Mouse (Mus musculus) stomach, postnatal 0 days (tissue): ENCODE results near the gene Gm16253.

Source experiments
- CTCF ChIP-seq: IDR thresholded peaks from 2 replicates; pipeline ENCODE4 v1.5.1; 2016; ENCODE audit warnings: antibody characterized with exemption, low read depth, mild to moderate bottlenecking, moderate library complexity
- EP300 ChIP-seq: optimal IDR thresholded peaks from 2 replicates; pipeline ENCODE3; 2016; ENCODE audit warnings: antibody characterized with exemption

DNA sequence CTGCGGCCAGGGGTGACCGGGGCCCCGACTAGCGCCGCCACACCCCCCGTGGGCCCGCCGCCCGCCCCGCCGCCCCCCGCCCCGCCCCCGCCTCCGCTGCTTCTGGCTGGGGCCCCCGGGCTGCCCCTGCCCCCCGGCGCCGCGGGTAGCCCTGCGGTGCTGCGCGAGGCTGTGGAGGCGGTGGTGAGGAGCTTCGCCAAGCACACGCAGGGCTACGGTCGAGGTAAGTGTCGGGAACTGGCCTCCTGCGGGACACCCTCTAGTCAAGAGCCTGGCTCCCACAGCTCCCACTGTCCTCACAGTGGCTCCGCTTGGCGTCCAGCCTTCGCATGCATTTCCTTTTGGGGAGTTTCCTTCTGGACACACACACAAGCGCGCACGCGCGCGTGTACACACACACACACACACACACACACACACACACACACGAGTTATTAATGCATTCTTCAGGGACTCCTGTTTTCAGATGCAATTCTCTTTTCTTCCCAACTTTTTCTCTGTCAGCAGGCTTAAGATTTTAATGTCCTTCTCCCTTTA is 24.5 kb downstream of the Gm16253 start:
- TF ChIP-seq CTCF (no peak), EP300 (no peak)
